Mouse (Mus musculus): Measurements from ENCODE around the gene Eya2.

GRCm38 (mm10) chr2:165611551-165612253 lies 16.9 kb downstream of the Eya2 start:
- no peak for TF ChIP-seq CTCF (IDR thresholded peaks at IDR 0.05; ENCODE audit: low read depth, low read length)
- no peak for TF ChIP-seq GATA2 (IDR thresholded peaks at IDR 0.05; ENCODE audit: borderline replicate concordance, low read depth, low read length)
- no peak for TF ChIP-seq GATA1 (IDR thresholded peaks at IDR 0.05; ENCODE audit: borderline replicate concordance, low read length)

Measured in G1E (cell line).